Mouse (Mus musculus) left cerebral cortex, adult 11 months (tissue): ENCODE measurements at regions not wholly inside any gene's neighbourhood (a gene's known extent, or its start where the extent isn't known, plus 50 kb on each side); places are given as distances from the start of the nearest gene placed in this dataset.
"Not testable (repeated sequence)": the region's sequence is repeated elsewhere in the genome, so short reads cannot be mapped to it uniquely, and the experiment has no call there.

Experiments
- DNase-seq: peaks from one replicate; pipeline ENCODE4 v3.0.0; 2022; ENCODE audit warnings: low spot score

DNA sequence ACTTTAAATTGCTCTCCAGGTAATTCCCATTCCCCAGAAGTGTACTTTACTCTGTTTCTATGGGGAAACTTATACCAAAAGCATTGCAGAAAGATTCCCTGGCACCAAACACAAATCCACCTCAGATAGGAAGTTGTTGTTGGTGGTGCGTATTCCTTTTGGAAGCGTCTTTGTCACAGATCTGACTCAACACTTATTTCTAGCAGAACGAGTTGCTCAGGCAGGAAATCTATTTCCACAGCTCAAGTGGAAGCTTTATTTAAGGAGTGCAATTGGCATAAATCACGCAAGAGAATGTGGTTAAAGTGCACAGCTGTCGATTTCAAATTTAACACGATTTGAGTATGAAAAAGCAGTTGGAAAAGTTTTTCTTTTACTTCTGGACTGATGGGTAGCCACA, 436.9 kb upstream of the Ghitm start:
- DNase-seq, result peak; percentile 23

GRCm38 (mm10) chr14:37558258-37558657, 423.2 kb upstream of the Ghitm start:
- DNase-seq, result no peak

DNA sequence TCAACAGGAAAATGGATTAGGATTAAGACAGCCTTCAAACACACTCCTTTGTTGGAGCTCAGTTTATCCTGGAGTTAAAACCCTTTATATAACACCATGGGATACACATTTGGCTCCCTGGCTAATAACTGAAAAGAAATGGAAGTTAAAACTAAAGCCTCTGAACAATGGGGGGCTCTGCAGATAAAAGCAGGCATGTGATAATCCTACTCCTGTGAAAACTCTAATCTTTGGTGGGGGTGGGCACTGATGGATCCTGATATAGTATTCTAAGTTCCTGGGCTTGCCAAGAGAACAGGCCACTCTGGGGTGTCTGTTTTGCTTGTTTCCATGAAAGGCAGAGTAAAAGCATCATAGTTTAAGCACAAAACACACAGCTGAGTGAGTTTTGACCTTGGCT, 388.5 kb upstream of the Ghitm start:
- no peak for DNase-seq

GRCm38 (mm10) chr14:37520631-37521030, 385.6 kb upstream of the Ghitm start:
- not testable (repeated sequence) for DNase-seq

DNA sequence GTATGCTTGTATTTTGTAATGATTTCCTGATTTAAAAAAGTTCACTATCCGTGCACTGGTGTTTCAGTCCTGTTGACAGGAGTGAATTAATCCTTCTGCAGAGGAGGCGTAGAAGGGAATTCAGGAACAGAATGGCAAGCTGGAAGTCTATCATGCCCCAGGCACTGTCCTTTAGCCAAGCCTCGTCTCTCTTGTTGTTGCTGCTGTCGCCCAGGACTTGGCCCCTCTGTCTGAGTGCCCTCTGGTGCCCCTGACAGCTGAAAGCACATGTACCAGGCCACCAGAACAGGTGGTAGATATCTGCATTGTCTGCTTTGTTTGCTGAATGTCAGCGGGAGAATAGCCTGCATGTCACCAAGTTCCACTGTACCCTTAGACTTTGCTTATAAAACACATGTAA, 370.2 kb upstream of the Ghitm start:
- DNase-seq, result no peak

GRCm38 (mm10) chr14:37490711-37491110, 355.6 kb upstream of the Ghitm start:
- DNase-seq, result no peak

DNA sequence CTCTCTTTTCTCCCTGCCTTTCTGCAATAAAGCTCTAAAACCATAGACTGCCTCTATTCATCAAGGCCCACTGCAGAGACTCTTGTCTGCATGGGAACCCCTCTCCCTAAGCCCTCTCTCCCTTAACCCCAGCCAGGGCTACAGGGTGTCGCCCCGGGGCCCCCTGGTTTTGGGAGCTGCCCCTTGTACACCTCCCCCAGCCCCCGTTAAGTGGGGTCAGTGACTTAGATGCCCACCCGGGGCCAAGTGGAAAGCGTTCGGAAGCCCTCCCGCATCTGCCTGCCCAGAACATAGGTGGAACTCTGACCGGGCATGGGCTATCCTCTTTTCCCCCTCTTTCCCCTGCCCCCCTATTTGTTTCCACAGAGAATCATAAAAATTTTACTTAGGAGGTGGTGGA, 350.2 kb upstream of the Ghitm start:
- DNase-seq, result no peak

- DNase-seq, result no peak
Measured at GRCm38 (mm10) chr14:37477599-37477998, 342.5 kb upstream of the Ghitm start.

DNA sequence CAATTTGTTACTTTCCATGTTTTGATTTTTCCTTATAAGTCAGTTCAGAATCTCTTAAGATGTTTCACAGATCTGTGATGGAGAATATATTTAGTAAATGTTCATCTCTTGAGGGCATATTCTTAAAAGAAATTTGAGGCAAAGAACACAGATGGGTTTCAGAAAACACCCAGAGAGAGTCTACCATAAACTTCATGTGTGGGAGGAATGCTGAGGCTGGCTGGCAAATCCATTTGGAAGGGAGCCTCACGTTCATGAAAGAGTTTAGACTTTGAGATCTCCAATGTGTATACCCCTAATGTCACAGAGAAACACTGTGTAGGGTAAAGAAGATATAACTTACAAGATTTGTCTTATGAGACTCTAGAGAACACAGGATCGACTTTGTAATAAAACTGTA, 333.6 kb upstream of the Ghitm start:
- DNase-seq, result peak; percentile 2

GRCm38 (mm10) chr14:37440874-37441273, 305.8 kb upstream of the Ghitm start:
- DNase-seq, result no peak

- peak; percentile 1 for DNase-seq
Measured at GRCm38 (mm10) chr14:37430656-37431055, 295.6 kb upstream of the Ghitm start.

GRCm38 (mm10) chr14:37425506-37425905, 290.4 kb upstream of the Ghitm start:
- DNase-seq, result no peak

GRCm38 (mm10) chr14:37421566-37421965, 286.5 kb upstream of the Ghitm start:
- DNase-seq, result no peak

- not testable (repeated sequence) for DNase-seq
Measured at GRCm38 (mm10) chr14:37412583-37412982, 277.5 kb upstream of the Ghitm start.

DNA sequence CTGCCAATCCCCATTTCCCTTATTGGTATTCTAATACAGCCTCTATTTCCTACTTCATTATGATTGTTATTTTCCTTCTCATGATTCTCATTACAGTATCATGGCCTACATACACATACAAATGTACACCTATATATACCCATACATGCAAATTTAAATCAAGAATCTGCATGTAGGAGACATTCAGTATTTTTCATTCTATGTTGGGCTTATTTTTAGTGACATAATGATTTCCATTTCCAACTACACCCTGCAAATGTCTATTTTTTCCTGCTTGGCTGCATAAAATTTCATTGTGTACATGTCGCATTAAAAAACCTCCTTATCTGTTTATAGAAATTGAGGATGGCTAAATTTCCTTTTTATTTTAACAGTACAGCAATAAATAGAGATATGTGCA, 236.9 kb upstream of the Ghitm start:
- no peak for DNase-seq

- no peak for DNase-seq
Measured at GRCm38 (mm10) chr14:37361896-37362295, 226.8 kb upstream of the Ghitm start.

GRCm38 (mm10) chr14:37355968-37356704, 221.1 kb upstream of the Ghitm start:
- peak; percentile 64 for DNase-seq

GRCm38 (mm10) chr14:37323392-37323791, 188.3 kb upstream of the Ghitm start:
- no peak for DNase-seq

- DNase-seq, result no peak
Measured at GRCm38 (mm10) chr14:37315239-37315895, 180.3 kb upstream of the Ghitm start.

DNA sequence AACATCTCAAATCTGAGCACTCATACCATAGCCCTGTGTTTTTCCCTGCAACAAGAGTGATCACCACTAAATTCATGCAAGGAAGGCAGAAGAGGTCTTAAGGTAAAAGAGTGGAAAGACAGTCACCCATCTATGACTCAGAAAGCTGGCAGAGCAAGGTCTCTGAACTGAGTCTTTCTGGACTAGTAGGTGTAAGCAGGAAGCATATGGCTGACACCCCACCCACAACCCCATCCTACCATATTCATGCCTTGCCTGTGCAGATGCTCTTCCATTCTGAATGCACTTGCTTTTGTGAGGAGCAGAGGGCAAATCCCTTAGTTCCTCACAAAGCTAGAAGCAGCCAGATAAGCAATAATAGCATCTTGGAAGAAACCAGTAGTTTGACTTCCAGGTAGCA, 178.8 kb upstream of the Ghitm start:
- no peak for DNase-seq

DNA sequence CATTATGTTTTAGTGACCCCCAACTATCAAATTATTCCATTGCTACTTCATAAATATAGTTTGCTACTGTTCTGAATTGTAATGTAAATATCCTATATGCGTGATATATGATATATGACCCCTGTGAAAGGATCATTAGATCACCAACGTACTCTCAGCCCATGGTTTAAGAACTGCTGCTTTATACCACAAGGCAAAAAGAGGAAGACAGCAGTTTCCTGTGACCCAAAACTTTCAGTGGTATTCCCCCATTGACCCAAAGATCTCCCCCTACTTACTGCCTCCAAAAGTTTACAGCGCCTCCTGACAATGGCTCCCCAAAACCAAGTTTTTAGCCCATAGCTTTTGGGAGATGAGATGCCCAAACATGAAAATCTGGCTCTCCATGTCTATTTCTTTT, 177.8 kb upstream of the Ghitm start:
- no peak for DNase-seq

- DNase-seq, result no peak
Measured at GRCm38 (mm10) chr14:37306622-37307274, 171.7 kb upstream of the Ghitm start.

DNA sequence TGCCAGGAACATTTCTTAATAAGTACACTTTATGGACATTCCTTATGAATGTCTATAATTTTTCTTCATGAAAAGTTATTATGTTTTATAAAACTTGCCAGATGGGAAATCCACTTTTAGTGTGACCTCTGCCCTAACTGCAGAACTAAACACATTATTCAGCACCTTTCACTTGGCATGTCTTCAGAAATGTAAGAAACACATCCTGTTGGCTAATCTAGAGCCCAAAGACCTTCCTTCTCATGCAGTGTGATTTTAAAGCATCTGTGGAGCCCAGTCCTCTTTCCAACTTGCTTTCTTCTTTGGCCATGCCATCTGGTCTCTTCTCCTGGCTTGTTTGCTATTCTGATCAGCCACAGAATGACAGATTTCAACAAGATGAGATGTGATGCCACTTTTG, 163.6 kb upstream of the Ghitm start:
- DNase-seq, result no peak
